Mouse (Mus musculus) ES-CJ7 (cell line): ENCODE measurements around the gene Aldh16a1.

ENCODE experiments used
- DNase-seq: peaks from one replicate; pipeline ENCODE4 v3.0.0; 2011; ENCODE audit warnings: low read depth, low spot score

Gene Aldh16a1

DNA sequence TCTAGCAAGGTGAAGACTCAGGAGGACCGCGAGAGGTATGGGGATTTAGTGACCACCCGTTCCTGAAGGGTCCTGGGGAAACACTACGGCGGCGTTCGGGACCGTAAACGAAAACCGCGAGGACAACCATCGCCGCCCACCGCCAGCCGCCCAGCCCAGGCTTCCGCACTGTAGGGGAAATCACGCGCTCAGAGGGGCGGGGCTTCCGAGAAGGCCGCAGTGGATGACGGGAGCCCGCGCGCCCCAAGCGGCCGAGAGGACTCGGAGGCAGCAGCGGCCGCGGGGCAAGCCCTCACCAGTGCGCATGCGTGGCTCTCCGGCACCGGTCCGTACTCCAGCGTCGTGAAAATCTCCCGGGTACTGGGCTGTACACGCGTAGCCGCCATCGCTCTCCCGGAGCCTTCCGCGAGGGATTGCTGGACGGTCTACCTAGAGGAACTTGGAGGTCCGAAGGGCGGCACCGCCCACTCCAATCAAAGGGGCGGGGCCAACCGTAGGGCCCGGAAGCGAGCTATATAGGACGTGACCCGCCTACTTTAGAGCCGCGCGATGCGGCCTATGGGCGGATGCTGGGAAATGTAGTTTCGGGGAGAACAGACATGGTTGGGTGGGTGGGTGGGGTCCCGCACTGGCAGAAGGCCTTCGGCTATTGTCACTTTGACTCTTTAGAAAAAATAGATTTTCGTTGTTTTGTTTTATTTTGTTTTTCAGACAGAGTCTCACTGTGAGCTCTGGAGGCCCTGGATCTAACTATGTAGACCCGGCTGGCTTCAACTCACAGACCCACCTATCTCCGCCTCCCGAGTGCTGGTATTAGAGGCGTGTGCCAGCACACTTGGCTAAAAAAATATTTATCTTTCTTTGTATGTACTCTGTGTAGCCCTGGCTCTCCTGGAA, at the start of gene Aldh16a1, which contains the start of gene Pih1d1:
Gene Aldh16a1, minus strand, starts transcription at position 489 of the 897 bp plus-strand sequence.
Gene Pih1d1, plus strand, starts transcription at position 208 of the 897 bp plus-strand sequence.
- DNase-seq = peak; percentile 94

DNA sequence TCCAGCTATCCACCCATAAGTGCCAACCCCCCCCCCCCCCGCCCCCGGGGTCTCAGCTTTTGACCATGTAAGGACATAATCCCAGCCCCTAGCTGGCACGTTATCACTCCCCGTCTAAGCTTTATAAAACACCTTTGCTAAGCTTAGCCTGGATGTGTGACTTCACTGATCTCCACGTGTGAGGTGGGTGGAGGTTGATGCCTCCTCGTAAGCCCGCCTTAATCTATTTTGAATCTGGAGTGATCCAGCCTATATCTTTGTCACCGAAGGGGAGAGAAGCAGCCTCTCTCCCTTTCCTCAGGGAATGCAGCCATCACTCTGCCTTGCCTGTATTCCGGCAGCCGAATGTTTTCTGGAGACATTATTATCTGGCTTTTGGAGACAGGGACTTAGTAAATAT, 48.3 kb upstream of the Aldh16a1 start:
- DNase-seq = no peak

DNA sequence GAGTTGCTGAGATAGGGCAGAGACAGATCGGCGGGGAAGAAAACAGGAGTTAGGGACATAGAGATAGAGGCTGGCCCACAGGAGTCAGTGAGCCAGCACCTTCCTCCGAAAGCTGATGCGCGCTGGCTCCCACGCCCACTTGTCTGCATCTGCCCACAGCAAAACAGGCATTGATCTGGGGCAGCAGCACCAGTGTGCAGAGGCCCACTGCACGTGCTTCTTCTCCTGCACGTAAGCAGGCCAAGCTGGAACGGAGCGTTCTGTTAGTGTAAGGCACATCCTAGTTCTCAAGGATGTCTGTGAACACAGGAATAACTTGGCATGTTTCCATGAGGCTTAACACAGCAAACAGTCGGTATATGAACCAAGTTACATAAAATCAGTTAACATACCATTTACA, 44.6 kb upstream of the Aldh16a1 start:
- DNase-seq = no peak

DNA sequence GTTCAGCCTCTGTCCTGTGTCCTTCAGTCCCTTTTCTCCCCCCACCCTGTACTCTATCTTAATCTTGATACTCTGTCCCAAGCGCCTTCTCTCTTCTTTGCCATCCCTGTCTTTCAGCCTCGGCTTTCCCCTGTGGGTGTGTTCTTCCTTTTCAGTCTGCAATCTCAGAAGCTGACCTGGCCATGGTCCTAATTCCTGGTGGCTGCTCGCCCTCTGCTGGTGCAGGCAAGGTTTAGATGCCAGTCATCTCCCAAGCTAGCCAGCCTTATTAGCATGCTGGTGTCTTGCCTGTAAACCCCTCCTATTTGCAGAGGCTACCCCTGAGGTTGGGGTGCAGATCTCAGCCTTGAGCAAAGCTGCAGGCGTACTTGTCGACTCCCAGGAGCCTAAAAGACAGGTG, 44.1 kb upstream of the Aldh16a1 start:
- peak; percentile 80 for DNase-seq

DNA sequence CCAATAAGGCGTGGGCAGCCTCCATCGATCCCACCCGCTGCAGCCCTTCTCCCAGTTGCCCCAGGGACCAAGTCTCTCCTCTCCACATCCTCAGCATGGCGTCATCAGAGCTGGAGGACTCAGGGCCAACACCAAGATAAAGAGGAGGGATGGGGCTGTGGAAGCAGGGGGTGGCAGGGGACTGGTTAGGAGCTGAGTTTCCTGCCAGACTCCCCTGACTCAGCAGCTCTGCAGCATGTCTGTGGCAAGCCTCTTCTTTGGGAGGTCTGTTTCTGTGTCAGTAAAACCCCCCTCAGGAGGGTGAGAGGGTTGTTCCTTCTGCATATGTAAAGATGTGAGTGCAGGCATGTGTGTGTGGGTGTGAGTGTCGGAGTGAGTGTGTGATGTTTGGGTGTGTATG, 42.6 kb upstream of the Aldh16a1 start:
- DNase-seq = no peak

DNA sequence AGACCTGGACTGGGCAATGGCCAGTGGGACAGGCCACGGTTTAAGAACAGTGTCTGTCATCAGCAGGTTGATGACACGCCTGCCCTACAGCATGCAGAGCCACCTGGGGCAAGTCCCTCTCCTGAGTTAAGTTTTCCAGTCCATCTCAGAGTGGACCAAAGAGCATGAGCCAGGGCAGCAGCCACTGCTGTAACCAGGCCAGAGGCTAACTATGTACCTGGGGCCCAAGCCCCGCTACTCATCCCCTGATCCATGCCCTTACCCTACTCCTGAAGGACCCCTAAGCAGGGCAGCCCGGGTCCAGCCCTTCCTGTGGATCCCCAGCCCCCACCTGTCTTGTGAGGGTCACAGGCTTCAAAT, 41.8 kb upstream of the Aldh16a1 start:
- DNase-seq = no peak

DNA sequence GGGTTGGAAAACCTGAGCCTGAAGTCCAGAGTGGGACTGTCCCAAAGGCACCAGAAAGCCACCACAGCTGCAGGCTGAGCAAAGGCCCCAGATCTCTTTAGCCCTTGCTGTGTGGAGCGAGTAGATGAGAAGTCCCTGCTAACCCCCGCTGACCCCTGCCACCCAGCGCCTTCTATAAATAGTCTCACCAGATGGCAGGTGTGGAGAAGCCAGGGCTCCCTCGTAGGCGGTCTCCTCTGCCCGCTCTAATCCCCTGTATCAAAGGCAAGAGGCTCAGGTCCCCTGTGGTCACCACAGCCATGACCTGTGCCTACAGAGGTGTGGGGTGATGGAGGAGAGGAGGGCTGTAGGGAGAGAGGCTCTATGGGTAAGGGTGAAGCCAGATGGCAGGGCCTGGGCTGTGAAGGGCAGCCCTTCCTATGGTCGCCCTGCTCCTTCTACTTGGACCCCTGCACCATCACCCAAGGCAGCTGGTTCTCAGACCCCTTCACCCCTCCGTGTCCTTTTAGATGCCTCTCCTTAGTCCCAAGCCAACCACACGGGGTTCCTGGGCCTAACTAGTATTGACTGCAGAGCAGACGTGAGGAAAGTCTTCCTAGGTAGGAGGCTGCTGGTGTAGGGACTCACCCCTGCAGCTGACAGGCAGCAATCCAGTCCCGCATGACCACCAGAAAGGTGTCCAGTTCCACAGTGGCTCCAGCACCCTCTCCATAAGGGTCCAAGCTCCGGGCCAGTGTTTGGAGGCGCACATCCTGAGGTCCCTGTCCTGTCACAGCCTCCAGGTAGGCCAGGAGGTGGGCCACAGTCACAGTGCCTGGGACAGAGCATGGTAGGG, 41.2 kb upstream of the Aldh16a1 start:
- DNase-seq = no peak

DNA sequence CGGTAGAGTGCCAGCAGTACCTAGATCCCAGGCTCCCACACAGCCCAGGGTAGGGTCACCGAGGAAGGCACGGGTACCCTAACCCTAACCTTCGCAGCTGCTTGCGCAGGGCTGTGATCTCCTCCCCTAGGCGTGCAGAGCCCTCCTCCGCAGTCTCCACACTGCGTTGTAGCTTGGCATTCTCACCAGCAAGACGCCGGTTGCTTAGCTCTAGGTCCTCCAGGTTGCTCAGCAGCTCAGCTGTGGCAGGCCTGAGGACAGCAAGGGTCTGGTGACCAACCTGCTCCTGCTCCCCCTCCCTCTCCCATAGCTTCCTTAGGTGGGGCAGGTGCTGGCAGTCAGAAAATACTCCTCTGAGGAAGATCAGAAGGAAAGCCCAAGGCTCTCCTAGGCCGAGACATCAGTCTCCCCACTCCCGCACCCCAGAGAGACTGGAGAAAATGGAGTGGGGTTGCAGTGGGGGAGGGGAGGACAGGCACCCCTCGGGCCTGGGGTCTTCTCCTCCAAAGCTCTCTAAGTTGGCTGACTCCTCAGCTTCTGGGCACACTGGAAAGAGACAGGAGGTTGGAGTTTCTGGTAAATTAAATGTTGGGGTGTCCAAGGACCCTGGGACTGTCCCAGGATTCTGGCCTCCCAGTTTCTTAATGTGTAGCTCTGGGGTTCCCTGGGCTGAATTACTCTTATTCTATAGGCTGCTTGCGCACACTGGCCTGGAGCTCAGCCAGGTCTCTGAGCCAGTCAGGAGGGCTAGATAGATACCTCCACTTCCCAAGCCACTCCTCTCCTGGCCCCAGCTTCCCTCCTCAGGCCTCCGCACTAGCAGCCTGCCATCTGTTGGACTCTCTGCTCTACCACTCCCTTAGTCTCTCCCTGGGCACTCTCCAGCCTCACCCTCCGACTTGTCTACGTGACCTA, 39.7 kb upstream of the Aldh16a1 start:
- DNase-seq = no peak

DNA sequence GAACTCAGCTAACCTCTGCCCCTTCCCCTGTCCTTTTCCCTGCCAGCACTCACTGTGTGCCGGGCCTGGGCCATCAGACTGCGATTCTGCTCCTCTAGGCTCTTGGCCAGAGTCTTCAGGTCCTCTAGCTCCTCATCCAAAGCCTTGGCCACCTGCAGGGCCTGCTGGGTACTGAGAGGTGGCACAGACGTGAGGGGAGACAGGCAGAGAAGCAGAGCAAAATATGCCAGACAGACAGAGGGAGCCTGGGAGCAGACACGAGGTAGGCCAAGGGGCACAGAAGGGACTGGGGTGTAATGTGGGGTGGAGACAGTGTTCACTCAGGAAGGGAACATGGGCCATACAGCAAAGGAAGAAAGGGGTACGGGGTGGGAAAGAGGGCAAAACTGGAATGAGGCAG, 39.0 kb upstream of the Aldh16a1 start:
- no peak for DNase-seq

DNA sequence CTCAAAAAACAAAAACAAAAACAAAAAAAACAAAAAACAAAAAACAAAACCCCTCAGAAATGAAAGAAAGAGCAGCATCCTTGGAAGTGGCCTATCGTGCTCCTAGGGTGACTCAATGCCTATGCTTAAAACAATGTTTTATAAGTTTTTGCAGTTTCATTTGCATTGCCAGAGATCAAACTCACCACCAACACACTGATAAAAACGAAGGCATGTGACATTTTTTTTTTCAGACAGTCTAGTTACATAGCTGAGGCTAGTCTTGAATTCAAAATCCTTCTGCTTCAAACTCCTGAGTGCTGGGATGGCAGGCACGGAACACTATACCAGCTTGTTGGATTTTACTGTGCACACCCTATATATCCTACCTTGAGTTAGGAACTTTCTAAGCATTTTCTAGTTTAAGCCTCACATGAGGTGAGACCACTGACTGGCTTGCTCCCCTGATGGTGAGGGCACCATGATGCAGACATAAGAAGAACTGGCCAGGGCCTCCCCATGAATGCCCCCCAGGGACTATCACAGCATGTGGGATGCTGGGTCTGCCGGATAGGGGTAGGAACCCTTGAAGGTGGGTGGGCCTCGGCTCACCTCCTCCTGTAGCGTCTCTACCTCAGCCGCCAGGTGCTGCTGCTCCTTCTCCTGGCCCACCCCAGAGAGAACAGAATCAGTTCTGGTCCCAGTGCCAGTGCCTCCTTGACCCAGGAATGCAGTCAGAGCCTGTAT, 38.4 kb upstream of the Aldh16a1 start:
- no peak for DNase-seq

DNA sequence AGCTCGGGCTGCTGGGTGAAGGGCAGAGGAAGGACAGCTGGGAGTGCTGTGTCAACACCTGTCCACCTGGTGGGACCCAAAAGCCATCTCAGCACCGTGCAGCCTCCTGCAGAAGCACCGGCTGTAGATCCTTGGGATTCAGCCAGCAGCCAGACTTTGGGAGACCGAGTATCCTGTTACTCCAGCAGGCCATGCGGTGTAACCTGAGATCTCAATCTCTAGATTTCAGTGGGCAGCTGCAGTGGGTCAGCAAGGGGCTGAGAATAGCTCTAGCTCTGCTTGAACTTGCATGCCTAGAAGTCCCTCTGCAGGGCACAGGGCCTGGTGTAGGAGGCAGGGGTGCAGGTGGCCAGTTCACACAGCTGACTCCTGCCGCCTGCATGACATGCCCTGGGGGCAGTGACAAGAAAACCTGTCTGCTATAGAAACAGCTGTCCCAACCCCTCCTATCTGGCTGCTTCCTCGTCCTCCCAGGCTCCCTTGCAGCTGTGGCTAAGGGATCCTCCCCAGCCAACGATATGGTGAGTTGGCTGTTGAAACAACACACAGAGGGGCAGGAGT, 37.5 kb upstream of the Aldh16a1 start:
- DNase-seq = no peak

DNA sequence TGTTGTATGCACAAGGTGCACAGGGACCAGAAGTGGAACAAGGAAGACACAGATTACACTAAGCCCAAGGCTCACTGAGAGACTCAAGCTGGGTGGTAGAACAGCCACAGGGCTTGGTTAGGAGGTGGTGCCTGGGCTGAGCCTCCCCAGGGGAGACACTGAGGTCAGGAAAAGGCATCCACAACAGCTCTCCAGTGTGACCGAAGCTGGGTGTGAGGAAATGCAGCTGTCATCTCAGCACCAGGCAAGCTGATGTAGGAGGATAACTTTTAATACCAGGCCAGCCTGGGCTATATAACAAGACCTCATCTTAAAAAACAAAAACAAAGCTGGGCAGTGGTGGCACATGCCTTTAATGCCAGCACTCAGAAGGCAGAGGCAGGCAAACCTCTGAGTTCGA, 36.8 kb upstream of the Aldh16a1 start:
- no peak for DNase-seq

DNA sequence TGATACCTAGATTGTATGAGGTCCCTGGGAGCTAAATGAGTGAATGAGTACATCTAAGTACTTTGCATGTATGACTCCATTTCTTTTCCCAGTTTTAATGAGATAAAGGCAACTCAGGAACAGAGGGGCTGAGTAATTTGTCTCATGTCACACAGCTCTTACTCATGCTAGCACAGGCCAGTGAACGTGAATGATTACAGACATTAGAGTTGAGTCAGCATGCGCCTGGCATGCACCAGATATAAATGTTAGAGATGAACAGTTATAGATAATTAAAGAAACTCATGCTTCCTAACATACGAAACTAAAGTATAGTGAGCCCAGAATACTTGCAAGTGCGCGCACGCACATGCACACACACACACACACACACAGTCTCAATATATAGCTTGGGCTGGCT, 35.8 kb upstream of the Aldh16a1 start:
- no peak for DNase-seq

DNA sequence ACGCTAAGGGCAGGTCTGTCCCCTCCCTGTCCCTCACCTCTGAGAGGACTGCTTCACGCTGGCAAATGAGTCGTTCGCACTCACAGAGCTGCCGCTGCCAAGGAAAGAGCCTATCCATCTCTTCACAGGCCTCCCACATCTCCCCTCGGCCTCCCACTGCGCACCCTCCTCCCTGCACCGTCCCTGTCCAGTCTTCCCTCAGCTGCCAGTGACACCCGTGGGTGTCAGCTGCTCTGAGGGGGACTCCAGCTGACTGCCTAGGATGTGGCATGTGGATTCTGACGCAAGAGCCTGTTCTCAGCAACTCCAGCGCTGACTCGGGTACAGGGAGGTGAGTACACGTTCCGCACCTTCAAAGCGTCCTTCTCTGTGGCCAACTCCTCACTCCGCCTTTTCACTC, 35.2 kb upstream of the Aldh16a1 start:
- no peak for DNase-seq

DNA sequence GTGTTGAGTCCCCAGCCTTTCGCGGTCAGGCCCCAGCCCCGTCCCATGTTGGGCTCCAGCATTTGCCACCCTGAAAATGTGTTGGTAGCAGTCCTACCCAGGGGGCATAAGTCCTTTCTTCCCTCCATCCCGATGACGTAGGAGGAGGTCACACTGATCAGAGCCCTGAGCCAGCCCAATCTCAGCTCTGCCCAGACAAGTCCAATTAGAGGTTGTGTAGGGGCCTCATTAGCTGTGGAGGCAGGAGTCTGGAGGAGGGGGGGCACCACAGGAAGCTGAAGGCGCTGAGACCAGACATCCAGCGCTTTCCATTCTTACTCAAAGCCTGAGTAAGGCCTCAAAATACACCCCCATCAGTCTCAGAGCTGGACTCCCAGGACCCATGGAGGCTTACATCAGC, 31.5 kb upstream of the Aldh16a1 start:
- DNase-seq = no peak

DNA sequence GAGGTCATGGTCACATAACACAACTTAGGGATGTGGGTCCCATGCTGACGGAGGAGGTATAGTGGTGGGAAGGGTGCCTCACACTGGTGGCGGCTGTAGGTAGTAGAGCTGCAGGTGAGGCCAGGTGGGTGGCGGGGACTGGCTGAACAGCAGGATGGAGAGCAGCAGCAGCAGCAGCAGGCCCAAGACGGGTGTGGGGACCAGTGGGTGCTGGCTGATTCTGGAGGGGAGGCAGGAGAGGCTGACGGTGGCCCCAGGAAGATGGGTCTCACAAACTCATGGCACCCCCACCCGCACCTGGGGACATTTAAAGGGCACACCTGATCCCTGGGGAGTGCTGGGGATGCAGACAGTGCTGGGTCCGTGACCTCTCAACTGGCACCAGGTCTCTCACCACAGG, 29.3 kb upstream of the Aldh16a1 start:
- DNase-seq = no peak

DNA sequence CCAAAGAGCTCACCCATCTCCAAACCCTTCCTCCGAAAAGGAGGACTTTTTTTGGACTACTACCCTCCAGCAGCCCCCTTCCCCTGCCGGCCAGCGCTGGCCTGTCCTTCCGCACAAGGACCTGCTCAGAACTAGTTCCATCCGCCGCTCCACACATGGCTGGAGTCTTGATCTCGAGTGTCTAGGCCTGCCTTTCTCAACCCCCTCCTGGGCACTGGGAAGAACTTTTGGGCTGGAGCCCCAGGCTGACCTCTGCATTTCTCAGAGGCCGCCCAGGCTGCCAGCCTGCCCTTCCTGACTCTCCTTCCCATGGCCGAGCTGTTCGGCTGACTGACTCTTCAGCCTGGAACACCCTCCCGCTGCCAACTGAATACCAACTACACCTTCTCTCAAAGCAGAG, 28.2 kb upstream of the Aldh16a1 start:
- no peak for DNase-seq

DNA sequence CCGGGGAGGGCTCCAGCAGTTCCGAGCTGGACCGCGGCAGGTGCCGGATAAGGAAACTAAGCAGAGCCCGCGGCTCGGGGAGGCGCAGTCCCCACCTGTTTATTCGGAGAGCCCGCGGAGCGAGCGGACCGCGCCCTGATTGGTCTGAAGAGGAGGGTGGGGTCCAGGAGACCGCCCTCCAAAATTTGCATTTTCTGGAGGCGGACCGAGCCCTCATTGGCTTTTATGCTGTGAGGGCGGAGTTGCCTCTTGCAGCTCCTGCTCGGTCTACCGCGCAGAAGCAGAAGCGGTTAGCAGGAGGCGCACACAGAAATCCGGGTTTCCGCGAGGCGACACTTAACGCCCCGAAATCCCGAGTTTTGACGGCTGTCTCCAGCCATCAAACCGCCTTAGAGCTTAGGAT, 27.8 kb upstream of the Aldh16a1 start:
- DNase-seq = peak; percentile 95

DNA sequence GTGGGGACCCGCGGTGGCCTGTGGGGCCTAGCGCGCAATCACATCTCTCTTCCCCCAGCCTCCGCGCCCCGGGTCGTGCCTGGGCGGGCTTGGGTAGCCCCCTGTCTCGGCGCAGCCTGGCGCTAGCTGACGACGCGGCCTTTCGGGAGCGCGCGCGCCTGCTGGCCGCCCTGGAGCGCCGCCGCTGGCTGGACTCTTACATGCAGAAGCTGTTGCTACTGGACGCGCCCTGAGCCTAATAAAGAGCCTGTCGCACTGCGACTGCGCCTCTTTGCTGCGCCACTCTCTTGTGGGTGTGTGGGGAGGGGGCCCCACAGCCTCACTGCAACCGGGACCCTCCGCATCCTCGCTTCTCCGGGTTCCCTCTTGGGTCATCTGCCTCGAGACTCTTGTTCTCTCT, 27.2 kb upstream of the Aldh16a1 start:
- DNase-seq = peak; percentile 64

DNA sequence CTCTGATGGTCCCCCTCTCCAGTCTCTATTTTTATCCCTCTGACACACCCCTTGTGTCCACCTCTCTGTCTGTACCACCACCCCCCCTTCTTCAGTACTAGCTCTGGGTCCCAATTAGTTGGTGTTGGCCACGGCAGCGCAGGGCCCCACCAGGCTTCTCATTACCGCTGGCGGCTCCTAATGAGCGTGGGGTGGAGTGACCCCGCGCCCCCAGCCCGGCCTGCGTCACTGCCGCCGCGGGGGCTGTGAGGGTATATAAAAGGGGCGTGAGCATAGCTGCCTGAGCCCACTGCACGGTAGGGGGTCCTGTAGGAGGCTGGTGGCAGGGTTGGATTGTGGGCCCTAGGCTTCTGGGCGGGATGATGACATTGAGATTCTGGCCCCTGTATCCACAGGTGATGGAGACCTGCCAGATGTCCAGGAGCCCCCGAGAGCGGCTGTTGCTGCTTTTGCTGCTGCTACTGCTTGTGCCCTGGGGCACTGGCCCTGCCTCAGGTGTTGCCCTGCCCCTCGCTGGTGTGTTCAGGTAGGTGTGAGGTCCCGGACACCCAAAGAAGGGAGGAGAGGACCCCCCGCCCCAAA, 26.6 kb upstream of the Aldh16a1 start, which contains the start of gene Pth2:
Gene Pth2, plus strand, starts transcription at position 100 of the 582 bp plus-strand sequence.
- DNase-seq = no peak
